Mouse (Mus musculus): ENCODE data around the gene Kcnj12.
A peak's percentile ranks its signal among the peaks of the same experiment; 100 is the strongest.

Gene Kcnj12

GRCm38 (mm10) chr11:61025594-61025993, 3.2 kb downstream of the Kcnj12 start:
- DNase-seq = no peak

GRCm38 (mm10) chr11:61026381-61026780, 4.0 kb downstream of the Kcnj12 start:
- DNase-seq = no peak

GRCm38 (mm10) chr11:61027160-61027559, 4.8 kb downstream of the Kcnj12 start:
- DNase-seq = no peak

DNA sequence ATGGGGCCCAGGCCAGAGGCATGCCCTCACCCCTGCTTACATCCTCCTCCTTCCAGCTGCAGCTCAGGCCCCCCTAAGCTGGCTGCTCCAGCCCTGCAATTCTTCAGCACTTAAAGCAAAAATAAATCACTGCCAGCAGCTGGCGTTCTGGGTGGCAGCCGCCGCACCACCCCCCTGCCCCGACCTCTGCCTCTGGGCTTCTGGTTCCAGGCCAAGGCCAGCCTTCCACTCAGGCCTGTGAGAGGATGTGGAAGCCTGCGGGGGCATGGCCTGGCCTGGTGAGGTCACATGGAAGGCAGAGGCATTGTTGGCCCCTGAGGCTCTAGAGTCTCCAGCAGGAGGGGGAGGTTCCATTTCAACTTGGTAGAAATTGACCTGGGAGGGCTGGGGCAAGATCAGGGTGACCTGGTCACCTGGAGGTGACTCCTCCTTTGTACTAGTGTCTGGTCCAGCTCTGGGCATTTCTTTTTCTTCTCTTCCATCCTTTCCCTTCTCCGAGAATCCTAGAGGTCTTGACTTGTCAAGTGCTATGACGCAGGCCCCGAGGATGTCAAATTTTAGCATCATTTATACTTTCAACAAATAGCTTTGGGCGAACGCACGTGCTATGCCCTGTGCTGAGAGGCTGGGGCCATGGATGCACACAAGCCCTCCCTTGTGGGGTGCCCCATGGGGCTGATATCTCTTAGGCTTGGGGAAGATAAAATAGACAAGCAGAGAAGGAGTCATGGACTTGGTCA, 6.0 kb downstream of the Kcnj12 start:
- DNase-seq = no peak

GRCm38 (mm10) chr11:61029116-61029740, 6.9 kb downstream of the Kcnj12 start:
- no peak for DNase-seq

DNA sequence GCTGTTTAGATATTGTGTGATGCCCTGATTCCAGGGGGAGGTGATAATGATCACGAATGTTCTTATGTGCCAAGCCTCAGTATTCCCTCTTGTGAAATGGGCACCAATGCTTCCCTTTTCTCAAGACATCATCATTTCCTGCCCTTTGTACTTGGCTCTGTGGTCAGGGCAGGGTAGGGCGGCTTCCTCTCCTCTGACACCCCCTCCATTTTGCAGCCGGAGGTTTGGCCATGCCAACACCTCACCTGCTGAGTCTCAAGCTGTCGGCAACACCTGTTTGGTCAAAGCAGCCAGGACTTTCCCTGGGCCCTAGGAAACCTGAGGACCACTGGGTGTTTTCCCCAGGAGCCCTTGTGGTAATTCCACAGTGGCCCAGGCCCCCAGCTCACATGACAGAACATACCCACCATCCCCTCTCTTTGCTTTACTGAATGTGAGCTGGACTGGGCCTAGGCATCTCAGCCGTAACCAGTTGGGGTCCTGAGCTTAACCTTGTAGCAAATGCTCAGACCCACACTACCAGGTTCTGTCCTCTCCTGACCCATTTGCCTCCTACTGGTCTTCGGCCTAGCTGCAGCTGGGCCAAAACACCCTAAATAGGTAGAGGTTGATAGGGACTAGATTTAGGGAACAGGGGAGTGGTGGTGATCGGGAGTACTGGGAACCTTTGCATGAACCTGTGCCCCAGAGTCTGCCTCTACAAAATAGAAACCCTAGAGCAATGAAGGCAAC, 7.7 kb downstream of the Kcnj12 start:
- DNase-seq = no peak

GRCm38 (mm10) chr11:61031137-61031536, 8.8 kb downstream of the Kcnj12 start:
- no peak for DNase-seq

GRCm38 (mm10) chr11:61031658-61032445, 9.5 kb downstream of the Kcnj12 start:
- no peak for DNase-seq

DNA sequence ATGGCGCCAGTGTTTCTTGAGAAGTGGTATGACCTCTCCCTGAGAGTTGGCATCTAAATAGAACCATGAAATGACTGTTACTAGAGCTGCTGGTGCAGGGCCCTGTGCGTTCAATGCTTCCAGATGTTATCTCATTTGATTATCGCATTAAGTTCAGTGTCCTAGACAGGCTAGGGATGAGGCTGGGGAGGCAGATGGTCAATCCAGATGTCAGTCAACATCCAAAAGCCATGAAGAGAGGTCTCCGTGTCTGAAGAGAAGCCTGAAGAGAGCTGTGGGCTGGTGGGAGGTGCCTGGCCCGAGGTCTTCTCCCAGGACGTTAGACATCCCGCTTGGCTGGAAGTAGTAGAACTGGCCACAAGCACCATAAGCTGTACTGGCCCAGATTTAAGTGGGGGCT, 10.1 kb downstream of the Kcnj12 start:
- no peak for DNase-seq

DNA sequence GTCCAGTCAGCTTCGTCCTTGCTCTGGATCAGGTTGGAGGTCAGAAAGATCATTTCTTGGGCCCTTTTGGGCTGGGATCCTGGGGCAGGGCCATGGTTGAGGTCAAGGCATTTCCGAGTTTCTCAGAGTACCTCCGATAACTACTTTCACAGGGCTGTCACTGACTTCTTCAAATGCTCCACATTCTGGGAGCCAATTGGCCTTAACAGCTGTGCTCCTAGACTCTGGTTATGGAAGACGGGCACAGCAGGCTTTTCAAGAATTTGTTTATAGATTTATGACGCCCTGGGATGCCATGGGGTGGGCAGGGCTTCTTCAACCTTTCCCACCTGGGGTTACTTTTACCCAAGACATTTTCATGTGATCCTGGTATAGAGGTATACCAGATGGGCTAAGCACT, 10.8 kb downstream of the Kcnj12 start:
- no peak for DNase-seq

DNA sequence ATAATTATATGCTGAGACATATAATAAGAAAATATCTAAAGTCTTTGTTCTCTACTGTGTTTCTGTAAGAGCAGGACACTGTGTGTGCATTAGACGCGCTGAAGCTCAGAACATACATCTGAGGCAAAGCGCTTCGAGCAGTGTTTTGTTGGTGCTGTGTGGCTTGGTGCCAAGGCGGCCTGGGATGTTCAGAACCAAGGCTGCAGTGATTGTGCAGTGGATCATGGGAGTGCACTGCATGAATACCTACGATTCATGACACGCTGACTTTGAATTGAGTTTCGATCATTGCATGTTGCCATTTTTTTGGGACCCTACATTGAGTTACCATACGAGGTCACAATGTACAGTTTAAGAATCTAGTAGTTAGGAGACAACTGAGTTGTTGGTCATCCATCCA, 14.3 kb downstream of the Kcnj12 start:
- no peak for DNase-seq

- no peak for DNase-seq
These were observed 16.0 kb downstream of the Kcnj12 start for GRCm38 (mm10) chr11:61038277-61038782.

DNA sequence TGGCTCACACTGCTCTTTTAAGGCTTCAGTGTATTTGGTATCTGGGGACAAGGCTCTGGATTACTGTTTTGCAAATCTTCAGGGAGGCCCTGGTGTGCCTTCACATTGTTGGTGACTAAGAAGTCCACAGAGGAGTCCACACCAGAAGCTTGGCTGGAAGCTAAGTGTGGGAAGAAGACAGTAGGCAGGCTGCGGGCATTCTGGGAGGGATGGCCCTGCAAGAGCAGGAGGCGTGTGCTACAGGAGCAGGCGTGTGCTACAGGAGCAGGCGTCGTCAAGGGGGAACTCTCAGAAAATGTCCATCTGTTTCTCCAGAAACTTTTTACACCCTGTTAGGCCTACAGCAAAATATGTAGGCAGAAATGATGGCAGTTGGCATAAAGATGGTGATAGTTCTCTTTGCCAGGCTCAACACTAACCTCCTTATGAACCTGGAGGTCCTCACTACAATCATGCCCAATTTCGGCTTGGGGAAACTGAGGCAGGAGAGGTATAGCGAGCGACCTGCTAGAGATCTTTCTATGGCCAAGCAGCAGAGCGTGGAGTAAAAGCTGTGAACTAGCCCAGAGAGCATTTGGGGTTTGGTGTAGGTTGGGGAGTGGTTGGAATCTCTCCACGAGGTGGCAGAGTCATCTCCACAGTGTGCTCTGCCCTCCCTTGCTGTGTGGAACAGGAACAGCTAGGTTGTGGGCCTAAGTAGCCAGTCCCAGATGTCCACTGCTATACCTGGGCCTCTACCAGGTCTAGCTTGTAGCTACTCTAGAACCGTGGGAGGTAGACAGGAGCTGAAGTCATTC, 18.7 kb downstream of the Kcnj12 start:
- no peak for DNase-seq

DNA sequence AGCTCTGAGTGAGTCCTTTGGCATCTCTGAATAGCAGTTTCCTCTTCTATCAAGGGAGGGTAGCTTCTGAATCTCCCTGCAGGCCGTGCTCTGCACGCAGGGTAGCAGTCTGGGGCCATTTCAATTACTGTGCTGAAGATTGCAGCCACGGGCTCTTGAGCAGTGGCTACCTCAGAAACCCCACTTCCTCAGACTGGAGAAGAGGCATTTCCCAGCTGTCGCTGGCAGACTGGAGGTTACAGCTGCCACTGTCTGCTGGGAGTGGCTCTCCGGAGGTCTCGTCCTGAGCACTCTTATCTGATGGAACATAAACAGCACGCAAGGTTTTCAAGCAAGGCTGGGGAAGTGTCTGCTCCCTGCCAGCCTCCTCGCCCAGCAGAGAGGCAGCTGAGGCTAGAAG, 20.2 kb downstream of the Kcnj12 start:
- DNase-seq = peak; percentile 23

- DNase-seq = peak; percentile 62
These were observed 21.0 kb downstream of the Kcnj12 start for GRCm38 (mm10) chr11:61043055-61043992.

DNA sequence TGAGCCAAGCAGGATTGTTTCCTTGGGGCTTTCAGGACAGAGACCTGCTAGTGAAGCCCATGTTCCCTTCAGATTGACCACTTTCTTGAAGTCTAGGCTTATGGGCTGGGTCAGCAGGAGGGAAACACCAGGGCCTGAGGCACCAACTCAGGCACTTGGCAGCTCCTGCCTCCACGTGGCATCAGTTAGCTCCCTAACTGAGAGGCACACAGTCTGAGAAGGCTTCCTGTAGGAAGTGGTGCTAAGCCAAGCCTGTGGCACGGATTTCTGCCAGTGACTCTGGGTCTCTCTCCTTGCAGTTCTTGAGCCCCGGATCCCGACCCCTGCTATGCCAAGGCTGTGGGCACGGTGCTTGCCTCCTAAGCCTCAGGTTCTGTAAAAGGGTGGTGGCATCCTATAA, 22.4 kb downstream of the Kcnj12 start:
- DNase-seq = no peak

DNA sequence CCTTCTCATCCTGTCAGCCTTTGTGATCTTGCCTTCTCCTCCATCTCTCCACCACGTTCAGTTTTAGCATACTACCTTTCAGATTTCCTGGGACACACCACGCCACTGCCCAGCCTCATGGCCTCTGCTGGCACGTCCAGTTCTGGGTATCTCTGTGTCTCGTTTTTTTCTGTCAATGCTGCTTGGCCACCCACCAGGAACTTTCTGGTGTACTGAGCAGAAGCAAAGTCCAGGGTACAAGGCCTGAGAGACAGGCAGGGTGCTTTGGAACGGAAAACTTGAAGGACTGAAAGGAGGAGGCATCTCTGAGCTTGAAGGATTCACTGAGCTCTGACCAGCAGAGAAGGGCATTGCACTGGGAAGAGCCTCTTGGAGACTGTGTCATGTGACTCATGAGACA, 25.1 kb downstream of the Kcnj12 start:
- no peak for DNase-seq

- DNase-seq = no peak
These were observed 28.8 kb downstream of the Kcnj12 start for GRCm38 (mm10) chr11:61051151-61051550.

DNA sequence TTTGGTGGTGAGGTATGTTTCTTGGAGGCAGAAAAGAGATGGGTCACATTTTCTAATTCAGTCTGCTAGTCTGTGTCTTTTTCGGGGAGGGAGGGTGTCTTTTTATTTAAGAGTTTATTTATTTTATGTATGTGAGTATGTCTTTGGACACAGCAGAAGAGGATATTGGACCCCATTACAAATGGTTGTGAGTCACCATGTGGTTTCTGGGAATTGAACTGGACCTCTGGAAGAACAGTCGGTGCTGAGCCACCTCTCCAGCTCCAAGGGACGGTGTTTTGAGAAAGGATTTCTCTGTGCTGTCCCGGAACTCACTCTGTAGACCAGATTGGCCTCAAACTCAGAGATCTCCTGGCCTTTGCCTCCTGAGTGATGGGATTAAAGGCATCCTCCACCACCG, 34.5 kb downstream of the Kcnj12 start:
- no peak for DNase-seq

DNA sequence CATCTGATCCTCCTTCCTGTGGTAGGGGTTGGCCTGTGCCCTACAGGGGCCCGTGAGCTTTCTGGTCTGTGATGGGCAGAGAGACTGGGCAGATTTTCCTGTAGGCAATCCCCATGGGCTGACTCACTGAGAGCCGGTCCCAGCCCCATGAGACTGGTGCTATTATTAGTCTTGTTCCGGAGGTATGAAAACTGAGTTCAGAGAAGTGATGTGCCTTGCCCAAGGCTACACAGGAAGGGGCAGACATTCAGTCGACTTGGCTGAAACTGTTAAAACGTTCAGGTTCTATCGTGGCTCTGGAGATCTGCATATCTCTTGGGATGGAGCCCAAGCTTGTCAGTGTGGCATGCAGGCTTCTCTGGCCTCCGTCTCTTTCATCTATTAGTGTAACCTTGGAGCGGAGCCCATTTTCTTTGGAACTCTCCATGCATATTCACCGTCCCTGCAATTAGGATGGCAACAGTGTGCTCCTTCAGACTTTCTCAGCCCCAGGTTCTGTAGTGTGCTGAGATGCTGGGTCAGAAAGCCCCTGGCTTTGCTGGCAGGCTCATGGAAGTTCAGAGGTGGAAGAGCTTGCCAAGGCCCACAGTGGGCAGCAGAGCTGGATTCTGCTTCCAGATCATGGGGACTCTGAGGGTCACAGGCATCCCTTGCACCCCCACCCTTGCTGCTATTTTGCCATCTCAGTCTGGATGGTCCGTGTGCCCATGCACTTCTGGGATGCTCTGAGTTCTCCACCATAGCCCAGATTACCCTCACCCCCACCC, 37.5 kb downstream of the Kcnj12 start:
- DNase-seq = no peak
